Mouse (Mus musculus) limb, embryonic 11.5 days (tissue): ENCODE data around the gene Olfr1385. TPM values are rescaled to one million over a fixed set of nuclear protein-coding genes. Genes with fewer than 3 reads are reported as not detected.
"Not testable (repeated sequence)": the region's sequence is repeated elsewhere in the genome, so short reads cannot be mapped to it uniquely, and the experiment has no call there.

Source experiments
- ATAC-seq: fragments of 200-750 bp; cut with Nextera tagmentation; 2 replicates; pipeline ENCODE4 v1.8.0; 2017; ENCODE audit warnings: low read depth; ENCODE audit not compliant: insufficient number of reproducible peaks, low FRiP score, low TSS enrichment
- DNase-seq: peaks from one replicate; pipeline ENCODE4 v3.0.0-alpha.2; 2015; ENCODE audit warnings: low spot score
- H3K27ac ChIP-seq: fragments of 300-500 bp; sonication (generic); replicated peaks from 2 replicates; pipeline ENCODE4 v1.5.1; 2014; ENCODE audit warnings: low read depth, mild to moderate bottlenecking, low read length
- H3K27me3 ChIP-seq: fragments of 300-500 bp; sonication (generic); 2 replicates; pipeline ENCODE4 v1.6.1; 2014; ENCODE audit warnings: mild to moderate bottlenecking, low read length, mixed read lengths; ENCODE audit not compliant: control insufficient read depth, insufficient read depth
- H3K36me3 ChIP-seq: fragments of 300-500 bp; sonication (generic); 2 replicates; pipeline ENCODE4 v1.6.1; 2014; ENCODE audit warnings: mild to moderate bottlenecking, low read length, moderate library complexity, mixed read lengths; ENCODE audit not compliant: control insufficient read depth, insufficient read depth
- H3K4me1 ChIP-seq: fragments of 300-500 bp; sonication (generic); 2 replicates; pipeline ENCODE4 v1.6.1; 2014; ENCODE audit warnings: low read length, mixed read lengths; ENCODE audit not compliant: control insufficient read depth, insufficient read depth
- H3K4me2 ChIP-seq: fragments of 300-500 bp; sonication (generic); 2 replicates; pipeline ENCODE4 v1.6.1; 2014; ENCODE audit warnings: low read depth, mild to moderate bottlenecking, moderate library complexity; ENCODE audit not compliant: severe bottlenecking
- H3K4me3 ChIP-seq: fragments of 300-500 bp; sonication (generic); 2 replicates; pipeline ENCODE4 v1.5.1; 2014; ENCODE audit warnings: low read depth, low read length
- H3K9ac ChIP-seq: fragments of 300-500 bp; sonication (generic); 2 replicates; pipeline ENCODE4 v1.6.1; 2014; ENCODE audit warnings: mild to moderate bottlenecking, low read length
- H3K9me3 ChIP-seq: fragments of 300-500 bp; sonication (generic); 2 replicates; pipeline ENCODE4 v1.6.1; 2016; ENCODE audit warnings: low read length; ENCODE audit not compliant: control insufficient read depth
- WGBS: fragments of 180-500 bp; shearing (Covaris S2); extraction: QIAGEN DNeasy Blood & Tissue Kit; methylation state at CpG from one replicate; pipeline ENCODE4 v1.1.7; 2014; 5-methylcytosine and 5-hydroxymethylcytosine counted together
- polyA plus RNA-seq: library from polyadenylated mRNA; unstranded; fragments of >200 nt; fragmentation: Nextera tagmentation; extraction: Ambion mirVana; gene quantifications from 2 replicates; pipeline ENCODE4 v1.2.1, GENCODE M21; 2014

Gene Olfr1385
- polyA plus RNA-seq, 1 experiment from 2014 or later, result not detected

DNA sequence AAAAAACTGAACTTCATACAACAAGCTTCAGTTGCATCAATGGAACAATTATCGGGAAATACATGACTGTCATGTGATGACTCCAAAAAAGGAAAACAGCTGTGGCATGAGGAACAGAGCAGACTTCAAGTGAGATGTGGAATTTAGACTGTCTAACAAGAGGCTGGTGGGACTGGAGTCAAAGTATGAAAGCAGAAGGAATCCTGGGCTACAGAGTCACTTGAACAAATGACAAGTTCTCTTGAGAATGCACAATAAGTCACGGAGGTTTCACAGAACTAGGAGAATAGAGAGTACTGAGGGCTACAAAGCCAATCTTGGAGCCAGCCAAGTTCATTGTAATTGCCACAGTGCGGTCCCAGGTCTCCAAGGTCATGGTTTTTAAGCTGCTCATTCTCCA lies 54.3 kb downstream of the Olfr1385 start, which contains the start of gene Olfr1381:
Gene Olfr1381 (plus strand): TSS at position 301 of the 400 bp plus-strand sequence.
- H3K9ac ChIP-seq, H3K27me3 ChIP-seq, H3K4me1 ChIP-seq, ATAC-seq, H3K36me3 ChIP-seq, DNase-seq, H3K9me3 ChIP-seq, H3K4me3 ChIP-seq, H3K27ac ChIP-seq, H3K4me2 ChIP-seq: not testable (repeated sequence)
- 84% methylated on average over 3 of the region's 3 CpGs for WGBS

Other genes starting within 250 kb of the Olfr1385 start
- 33.8 and 41.1 TPM in 2 replicates for gene Mgat1, start 244.9 kb upstream of the Olfr1385 start, polyA plus RNA-seq
- 0.06 TPM in 1 of 2 replicates, not detected in the other for gene Olfr1393, start 210.8 kb upstream of the Olfr1385 start, polyA plus RNA-seq
- gene Olfr1392, start 203.8 kb upstream of the Olfr1385 start, polyA plus RNA-seq, result not detected in 2 replicates
- gene Olfr10, start 184.3 kb upstream of the Olfr1385 start, polyA plus RNA-seq, result not detected in 2 replicates
- gene Olfr1391, start 166.3 kb upstream of the Olfr1385 start, polyA plus RNA-seq, result not detected in 2 replicates
- not detected in 2 replicates for gene Olfr1390, start 153.9 kb upstream of the Olfr1385 start, polyA plus RNA-seq
- gene Olfr1389, start 66.0 kb upstream of the Olfr1385 start, polyA plus RNA-seq, result not detected in 2 replicates
- 0.11 and 0.14 TPM in 2 replicates for gene Olfr1388, start 52.4 kb upstream of the Olfr1385 start, polyA plus RNA-seq
- not detected in 2 replicates for gene Olfr1387, start 33.7 kb upstream of the Olfr1385 start, polyA plus RNA-seq
- not detected in 2 replicates for gene Olfr1386, start 24.0 kb upstream of the Olfr1385 start, polyA plus RNA-seq
- not detected in 2 replicates for gene Olfr1384, start 17.7 kb downstream of the Olfr1385 start, polyA plus RNA-seq
- not detected in 2 replicates for gene Olfr1383, start 30.6 kb downstream of the Olfr1385 start, polyA plus RNA-seq
- gene Olfr1382, start 39.2 kb downstream of the Olfr1385 start, polyA plus RNA-seq, result not detected in 2 replicates
- gene Olfr1381, start 54.4 kb downstream of the Olfr1385 start, polyA plus RNA-seq, result not detected in 2 replicates
- not detected in 2 replicates for gene Olfr1380, start 67.8 kb downstream of the Olfr1385 start, polyA plus RNA-seq
- 4.5 and 5.8 TPM in 2 replicates for gene Flt4, start 120.2 kb downstream of the Olfr1385 start, polyA plus RNA-seq
- not detected in 2 replicates for gene Scgb3a1, start 174.5 kb downstream of the Olfr1385 start, polyA plus RNA-seq
- gene Cnot6, start 223.7 kb downstream of the Olfr1385 start, polyA plus RNA-seq, result 51.5 and 53.9 TPM in 2 replicates